ENCODE assay signal across 24 mouse cellular contexts in the genomic region with DNA sequence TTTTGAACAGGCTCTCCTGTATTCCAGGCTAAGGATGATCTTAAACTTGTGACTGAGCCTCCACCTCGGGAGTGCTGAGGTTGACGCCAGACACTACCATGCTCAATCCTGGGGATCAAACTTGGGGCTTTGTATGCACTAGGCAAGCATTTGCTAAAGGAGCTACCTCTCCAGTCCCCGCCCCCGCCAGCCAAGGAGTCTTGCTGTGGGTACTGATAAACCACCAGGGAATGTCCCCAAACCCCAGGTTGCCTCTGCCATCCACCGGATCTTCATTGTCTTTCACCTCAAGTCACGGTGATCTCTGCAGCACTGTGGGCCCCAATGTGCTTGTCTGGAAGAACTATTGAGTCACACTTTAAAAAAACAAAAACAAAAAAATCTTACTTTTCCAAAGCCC.
"Had no signal": no experiment of that assay in that cellular context is flagged by ENCODE, and none has a peak within 500 bp of the region (broad histone marks: within the 10 kb centered on the region; RNA-seq: fewer than 3 reads in every experiment).

No protein-coding gene starts in this region.

- H3K4me2 ChIP-seq: kidney, embryonic 15.5 days; limb, embryonic 12.5 days; limb, embryonic 15.5 days; neural tube, embryonic 12.5 days; neural tube, embryonic 15.5 days had no signal

- H3K36me3 ChIP-seq: kidney, embryonic 15.5 days; limb, embryonic 12.5 days; limb, embryonic 15.5 days; midbrain, embryonic 10.5 days; neural tube, embryonic 12.5 days; neural tube, embryonic 15.5 days had no signal

- DNase-seq: kidney, adult 11 months; kidney, adult 8-10 months; kidney, postnatal 10 days; kidney, postnatal 36 days; layer of hippocampus, postnatal 36 days; left cerebral cortex, postnatal 4 days; lung, adult 2 months; lung, postnatal 14 days; lung, postnatal 4 days; midbrain, embryonic 14.5 days; right cerebral cortex, adult 18-20 months; right cerebral cortex, postnatal 14 days; right cerebral cortex, postnatal 4 days; thymus, adult 2 months; thymus, postnatal 14 days; thymus, postnatal 4 days had no signal

- H3K27ac ChIP-seq: kidney, embryonic 15.5 days; limb, embryonic 12.5 days; limb, embryonic 15.5 days; liver, embryonic 14.5 days; midbrain, embryonic 10.5 days; neural tube, embryonic 12.5 days; neural tube, embryonic 15.5 days; stomach, postnatal 0 days had no signal

- H3K4me3 ChIP-seq: kidney, embryonic 15.5 days; limb, embryonic 12.5 days; limb, embryonic 15.5 days; midbrain, embryonic 10.5 days; neural tube, embryonic 12.5 days; neural tube, embryonic 15.5 days had no signal

- H3K9ac ChIP-seq: kidney, embryonic 15.5 days; limb, embryonic 12.5 days; limb, embryonic 15.5 days; liver, embryonic 14.5 days; neural tube, embryonic 12.5 days; neural tube, embryonic 15.5 days had no signal

- H3K27me3 ChIP-seq: kidney, embryonic 15.5 days; limb, embryonic 12.5 days; limb, embryonic 15.5 days; neural tube, embryonic 12.5 days; neural tube, embryonic 15.5 days had no signal

- H3K9me3 ChIP-seq: kidney, embryonic 15.5 days; limb, embryonic 12.5 days; limb, embryonic 15.5 days; midbrain, embryonic 10.5 days; neural tube, embryonic 12.5 days; neural tube, embryonic 15.5 days had no signal
